Mouse (Mus musculus): ENCODE results near the gene Tmem126b.

The Tmem126b gene

DNA sequence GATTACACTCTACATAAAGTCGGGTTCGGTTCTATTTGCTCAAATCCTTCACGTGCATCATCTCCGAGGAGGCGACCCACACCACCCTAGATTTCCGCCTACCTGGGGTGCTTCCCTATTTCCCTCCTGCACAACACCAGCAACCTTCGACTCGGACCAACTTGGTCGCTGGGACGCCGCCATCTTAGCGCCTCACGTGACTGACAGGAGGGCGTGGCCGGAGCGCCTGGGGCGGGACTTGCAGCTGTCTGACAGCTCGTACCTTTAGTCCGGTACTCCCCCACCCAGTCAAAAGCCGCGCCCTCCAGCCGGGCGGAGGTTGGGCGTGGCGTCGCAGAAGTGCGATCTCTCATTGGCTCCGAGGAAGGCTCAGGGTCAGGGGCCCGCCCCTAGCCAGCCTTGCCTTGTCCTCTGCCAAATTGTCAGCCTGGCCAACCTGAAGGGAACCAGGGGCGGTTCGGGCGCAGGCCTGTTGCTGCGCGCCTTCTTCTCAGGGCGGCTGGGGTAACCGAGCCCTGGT, at the start of gene Tmem126b:
Tmem126b (minus strand) TSS at position 209 of the 520 bp plus-strand sequence.
- DNase-seq, result peak; percentile 99

GRCm38 (mm10) chr7:90512293-90512692, 36.5 kb upstream of the Tmem126b start:
- DNase-seq, result no peak

GRCm38 (mm10) chr7:90508124-90508523, 32.3 kb upstream of the Tmem126b start:
- DNase-seq, result no peak

DNA sequence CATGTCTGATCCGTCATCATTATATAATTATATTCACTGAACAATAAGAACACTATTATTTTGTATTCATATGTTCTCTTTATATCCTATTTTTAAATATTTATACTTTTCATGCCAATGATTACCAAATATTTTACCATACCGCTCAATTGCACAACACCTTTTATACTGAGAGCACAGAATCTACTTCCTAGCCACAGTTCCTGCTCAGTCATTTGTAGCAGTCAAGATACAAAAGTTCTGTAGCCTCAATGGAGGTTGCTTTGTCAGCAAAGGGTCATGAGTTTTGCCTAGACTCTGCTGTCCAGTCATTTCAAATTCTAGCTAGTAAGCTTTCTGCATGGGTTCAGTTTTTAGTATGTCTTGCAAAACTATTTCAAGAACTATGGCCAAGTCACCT, 6.8 kb upstream of the Tmem126b start:
- DNase-seq, result no peak

DNA sequence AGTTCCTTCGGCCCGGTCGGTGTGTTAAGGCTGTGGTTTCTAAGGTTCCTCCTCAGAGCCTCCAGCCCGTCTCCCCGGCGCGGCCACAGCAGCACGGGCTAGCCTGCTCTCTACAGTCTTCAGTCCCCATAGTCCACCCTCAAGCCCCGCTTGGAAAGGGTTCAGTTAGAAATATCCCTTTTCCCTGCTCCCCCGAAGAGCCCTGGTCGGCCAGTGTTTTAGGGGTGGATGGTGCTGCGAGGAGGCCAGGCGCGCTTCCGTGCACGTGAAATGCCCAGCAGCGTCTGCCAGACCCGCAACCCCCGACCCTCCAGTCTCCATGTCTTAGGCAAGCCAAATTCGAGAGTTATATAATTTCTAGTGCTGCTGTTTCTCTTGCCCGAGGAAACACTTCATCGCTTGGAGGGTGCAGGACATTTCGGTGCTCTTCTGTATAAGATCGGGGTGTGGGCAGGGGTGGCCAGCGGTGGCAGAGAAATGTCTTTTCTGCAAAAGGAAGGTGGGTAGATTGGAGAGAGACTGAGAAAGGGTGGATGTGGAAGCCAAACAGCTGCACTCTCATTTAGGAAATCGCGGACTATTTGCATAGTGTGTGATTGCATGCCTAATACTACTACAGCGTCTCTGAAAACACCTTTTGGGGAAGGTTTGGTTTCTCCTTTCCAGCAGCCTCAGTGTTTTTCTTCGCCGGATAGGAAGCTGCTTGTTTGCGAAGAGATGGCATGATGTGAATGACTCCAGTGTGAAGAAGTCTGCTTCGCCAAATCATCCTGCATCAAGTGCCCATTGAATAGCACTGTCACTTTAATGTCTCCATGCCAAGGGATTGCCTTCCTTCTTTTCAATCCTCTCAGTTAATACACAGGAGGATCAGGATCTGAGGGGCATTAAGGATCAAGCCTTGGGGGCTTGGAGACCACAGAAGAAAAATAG, 778 bp upstream of the Tmem126b start, which contains the start of gene Dlg2:
Dlg2 (plus strand) TSS at position 360 of the 933 bp plus-strand sequence.
- DNase-seq, result no peak

DNA sequence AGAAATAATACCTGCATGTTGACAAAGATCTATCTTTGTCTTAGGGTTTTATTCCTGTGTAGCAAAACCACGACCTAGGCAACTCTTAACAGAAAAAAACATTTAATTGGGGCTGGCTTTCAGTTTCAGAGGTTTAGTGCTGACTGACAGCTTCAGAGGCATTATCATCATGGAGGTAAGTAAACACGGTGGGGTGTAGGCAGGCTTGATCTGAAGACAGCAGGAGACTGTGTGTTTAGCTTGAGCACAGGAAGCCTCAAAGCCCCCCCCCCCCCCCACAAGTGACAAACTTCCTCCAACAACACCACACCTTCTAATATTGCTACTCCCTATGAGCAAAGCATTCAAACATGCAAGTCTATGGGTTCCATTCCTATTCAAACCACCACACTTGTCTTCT, 2.3 kb downstream of the Tmem126b start:
- no peak for DNase-seq

- DNase-seq, result no peak
Measured at GRCm38 (mm10) chr7:90461441-90461840, 14.4 kb downstream of the Tmem126b start.

GRCm38 (mm10) chr7:90460930-90461329, 14.9 kb downstream of the Tmem126b start:
- DNase-seq, result peak; percentile 41 to 66

GRCm38 (mm10) chr7:90460330-90460729, 15.5 kb downstream of the Tmem126b start:
- DNase-seq, result peak; percentile 43 to 55

DNA sequence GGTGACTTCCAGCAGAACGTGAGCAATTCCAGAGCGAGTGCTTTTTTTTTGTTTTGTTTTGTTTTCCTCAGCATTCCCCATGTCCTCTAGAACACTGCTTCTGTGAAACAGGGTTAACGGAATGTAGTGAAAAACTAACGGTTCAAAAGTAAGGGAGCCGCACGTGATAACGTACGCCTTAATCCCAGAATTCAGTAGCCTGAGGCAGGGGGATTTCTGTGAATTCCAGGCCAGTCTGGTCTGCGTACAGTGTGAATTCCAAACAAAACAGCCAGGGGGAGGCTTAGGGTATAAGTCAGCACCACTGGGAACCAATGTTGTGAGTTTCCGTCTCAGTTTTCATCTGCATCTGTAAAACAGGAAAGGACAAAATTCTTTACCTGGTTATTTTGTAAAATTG, 18.3 kb downstream of the Tmem126b start:
- no peak for DNase-seq

DNA sequence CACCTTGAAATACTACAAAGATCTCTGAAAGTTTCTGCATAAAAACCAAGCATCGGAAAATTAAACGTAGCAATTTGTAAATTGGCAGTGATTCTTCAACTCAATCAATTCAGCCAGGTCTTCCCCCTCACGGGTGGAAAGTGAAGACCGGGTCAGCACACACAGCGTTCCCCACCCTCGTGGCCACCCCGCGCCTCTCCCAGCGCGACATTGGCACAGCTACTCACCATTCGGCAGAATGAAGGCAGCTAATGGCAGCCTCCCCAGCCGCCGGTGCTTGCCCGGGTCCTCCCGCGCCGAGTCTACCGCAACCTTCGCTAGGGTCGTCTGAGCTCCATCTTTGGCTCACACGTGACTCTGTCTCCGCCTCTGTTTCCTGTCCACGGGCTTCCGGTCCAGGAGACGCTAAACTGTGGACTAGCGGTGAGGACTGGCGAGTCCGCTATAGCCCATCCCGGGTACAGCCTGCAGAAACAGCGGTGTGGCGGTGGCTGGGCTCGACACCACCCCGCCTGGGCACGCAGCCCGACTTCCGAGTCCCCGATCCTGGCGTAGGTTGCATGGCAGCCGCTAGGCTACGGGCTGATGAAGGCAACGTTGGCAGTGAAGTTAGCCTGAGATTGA, 18.8 kb downstream of the Tmem126b start, which contains the start of gene Tmem126a:
Tmem126a (minus strand) TSS at position 385 of the 624 bp plus-strand sequence.
- peak; percentile 86 to 92 for DNase-seq

- DNase-seq, result no peak
Measured at GRCm38 (mm10) chr7:90456149-90456844, 19.5 kb downstream of the Tmem126b start.

- DNase-seq, result peak in 1 of 2 experiments; percentile 21
Measured at GRCm38 (mm10) chr7:90444206-90444605, 31.6 kb downstream of the Tmem126b start.

DNA sequence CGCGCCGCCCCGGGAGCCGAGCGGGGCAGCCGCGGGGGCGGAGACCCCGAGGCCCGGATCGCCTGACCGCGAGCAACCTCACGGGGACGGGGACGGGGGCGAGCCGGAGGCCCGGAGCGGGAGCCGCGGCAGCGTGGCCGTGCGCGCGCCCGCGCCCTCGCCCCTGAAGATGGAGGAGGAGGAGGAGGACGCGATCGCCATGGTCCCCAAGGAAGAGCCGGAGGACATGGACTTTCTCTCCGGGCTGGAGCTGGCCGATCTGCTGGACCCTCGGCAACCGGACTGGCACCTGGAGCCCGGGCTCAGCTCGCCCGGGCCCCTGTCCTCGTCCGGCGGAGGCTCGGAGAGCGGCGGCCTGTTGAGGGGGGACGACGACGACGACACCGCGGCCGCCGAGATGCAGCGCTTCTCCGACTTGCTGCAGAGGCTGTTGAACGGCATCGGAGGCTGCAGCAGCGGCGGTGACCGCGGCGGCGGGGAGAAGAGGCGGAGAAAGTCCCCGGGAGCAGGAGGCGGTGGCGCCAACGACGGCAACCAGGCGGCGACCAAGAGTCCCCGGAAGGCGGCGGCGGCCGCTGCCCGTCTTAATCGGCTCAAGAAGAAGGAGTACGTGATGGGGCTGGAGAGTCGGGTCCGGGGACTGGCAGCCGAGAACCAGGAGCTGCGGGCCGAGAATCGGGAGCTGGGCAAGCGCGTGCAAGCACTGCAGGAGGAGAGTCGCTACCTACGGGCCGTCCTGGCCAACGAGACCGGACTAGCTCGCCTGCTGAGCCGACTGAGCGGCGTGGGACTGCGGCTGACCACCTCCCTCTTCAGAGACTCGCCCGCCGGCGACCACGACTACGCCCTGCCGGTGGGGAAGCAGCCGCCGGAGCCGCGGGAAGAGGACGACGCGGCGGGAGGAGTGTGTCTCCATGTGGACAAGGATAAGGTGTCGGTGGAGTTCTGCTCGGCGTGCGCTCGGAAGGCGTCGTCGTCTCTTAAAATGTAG, 32.4 kb downstream of the Tmem126b start:
- DNase-seq, result peak; percentile 77 to 87

GRCm38 (mm10) chr7:90442518-90443080, 33.2 kb downstream of the Tmem126b start, which contains the start of gene Crebzf:
Crebzf (plus strand) TSS chr7:90442729.
- peak; percentile 95 to 98 for DNase-seq

DNA sequence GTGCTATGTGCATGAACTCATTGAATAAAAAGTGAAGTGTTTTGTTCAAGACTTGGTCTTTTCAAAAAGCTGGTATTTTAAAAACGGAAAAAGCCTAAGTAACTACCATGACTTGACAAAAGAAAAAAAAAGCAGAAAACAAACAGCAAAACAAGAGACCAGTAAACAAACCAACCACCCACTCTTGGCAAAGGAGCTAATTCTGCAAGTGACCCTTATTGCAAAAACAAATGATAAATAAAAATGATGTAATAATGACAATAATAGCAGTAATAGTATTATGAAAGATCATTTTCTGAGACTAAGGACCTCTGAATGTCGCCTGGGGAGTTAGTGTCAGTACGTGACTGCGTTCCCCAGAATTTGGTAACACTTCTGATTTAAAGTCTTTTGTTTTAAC, 33.7 kb downstream of the Tmem126b start:
- no peak for DNase-seq

DNA sequence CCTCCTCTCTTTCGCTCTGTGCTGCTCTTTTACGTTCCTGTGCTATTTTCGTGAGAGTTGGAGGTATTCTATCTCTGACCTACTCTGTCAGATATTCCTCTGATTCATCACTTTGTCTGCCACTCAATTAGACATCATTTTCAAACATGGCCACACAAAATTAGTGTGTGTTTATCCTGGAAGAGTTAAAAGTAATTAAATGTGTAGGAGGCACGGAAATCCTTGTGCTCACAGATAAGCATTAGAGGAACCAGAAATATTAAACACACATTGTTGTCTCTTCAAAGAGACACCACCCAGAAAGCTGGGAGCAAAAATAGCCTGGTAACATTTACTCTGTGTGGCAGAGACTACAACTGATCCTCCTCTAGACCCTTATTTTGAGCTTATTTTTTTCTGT, 35.8 kb downstream of the Tmem126b start:
- DNase-seq, result no peak

DNA sequence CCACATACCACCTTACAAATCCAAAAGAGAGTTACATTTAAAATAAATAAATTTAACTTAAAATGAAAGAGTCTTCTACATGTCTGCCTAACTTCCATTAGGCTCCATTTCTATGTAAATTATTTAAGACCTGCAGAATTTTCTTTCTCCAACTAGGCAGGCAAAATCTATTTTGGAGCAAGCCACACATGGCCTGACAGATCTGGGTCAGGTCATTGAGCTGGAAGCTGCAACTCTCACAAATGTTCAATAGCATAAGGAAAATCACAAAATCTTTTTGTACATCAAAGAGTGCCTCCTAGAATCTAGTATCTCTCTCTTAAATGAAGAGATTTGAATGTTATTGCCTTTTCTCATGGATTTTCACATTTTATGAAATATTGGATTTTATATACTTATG, 43.6 kb downstream of the Tmem126b start:
- DNase-seq, result no peak

- DNase-seq, result no peak
Measured at GRCm38 (mm10) chr7:90427006-90427405, 48.8 kb downstream of the Tmem126b start.

DNA sequence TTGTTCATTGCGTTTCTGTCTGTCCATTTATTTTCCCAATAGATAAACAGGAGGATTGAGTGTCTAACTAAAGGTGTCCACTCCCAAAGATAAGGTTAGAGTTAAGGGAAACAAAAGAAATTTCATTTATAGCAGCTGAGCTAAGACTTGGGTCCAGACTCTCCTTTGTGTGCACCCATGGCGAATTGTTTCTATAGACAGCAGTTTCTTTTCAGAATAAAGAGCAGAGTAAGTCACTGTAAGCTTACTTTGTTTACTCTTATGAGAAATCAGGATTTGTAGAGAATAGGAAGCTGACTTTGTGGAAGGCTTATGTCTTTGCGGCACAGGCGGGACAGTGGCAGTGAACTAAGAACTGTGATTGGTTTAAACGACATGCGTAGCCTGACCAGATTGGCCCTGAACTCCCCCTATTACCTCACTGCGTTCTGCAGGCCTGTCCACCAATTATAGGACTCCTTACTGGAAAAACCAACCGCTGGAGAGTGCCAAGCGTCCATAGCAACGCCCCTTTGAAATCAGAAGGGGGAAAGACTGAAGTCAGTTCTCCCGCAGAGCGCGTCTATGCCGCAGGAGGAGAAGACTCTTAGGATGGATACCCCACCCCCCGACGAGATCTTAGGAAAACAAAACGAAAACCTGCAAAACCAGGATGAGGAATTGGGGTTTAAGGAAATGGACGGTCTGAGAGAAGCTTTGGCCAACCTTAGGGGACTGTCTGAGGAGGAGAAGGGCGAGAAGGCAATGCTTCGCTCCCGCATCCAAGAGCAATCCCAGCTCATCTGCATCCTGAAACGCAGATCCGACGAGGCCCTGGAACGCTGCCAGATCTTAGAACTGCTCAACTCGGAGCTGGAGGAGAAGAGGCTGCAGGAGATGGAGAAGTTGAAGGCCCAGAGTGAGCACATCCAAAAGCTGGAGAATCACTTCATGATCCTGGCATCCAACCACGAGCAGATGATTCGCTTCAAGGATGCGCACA, 49.5 kb downstream of the Tmem126b start, which contains the start of gene Ccdc89:
Ccdc89 (plus strand) TSS at position 558 of the 982 bp plus-strand sequence.
- DNase-seq, result peak; percentile 81 to 88
